Mouse (Mus musculus) mature B cell (primary cell): ENCODE results near the gene Cldn34c3.
"Not testable (repeated sequence)": the region's sequence is repeated elsewhere in the genome, so short reads cannot be mapped to it uniquely, and the experiment has no call there.

Source experiments
- in situ Hi-C: fragments of 300-500 bp; cut with MboI; formaldehyde crosslinking; loops from 2 replicates; pipeline ENCODE4 v1.14.3; 2019

Cldn34c3 gene

DNA sequence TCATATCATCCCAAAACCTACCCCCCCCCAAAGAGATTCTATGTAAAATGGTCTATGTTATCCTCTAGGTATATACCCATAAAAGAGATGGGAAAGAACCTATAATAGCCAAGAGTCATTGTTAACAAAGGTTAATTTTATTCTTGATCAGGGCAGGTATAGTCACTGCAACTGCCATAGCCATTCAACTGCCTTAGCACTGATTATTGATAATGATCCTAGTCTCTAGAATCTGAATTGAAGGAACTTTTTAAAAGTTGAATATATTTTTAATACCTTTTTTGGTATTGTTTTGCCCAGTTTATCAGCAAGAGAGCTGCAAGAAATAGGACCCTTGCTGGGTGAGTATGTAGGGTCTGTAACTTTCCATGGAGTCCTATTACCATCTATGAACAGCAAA, at the start of gene Cldn34c3:
Cldn34c3 (plus strand) TSS at position 301 of the 400 bp plus-strand sequence.
- in situ Hi-C loops = not testable (repeated sequence)
